Mouse (Mus musculus): ENCODE measurements around the gene Bex2.

- TF ChIP-seq CTCF (conservative IDR thresholded peaks at IDR 0.05 in 1 of 2, IDR thresholded peaks at IDR 0.05 in 1 of 2; ENCODE audit: low read depth in 2 of 2, low read length in 2 of 2) (no peak), ELF1 (IDR thresholded peaks at IDR 0.05; ENCODE audit: low read depth, low read length) (no peak), POLR2A (IDR thresholded peaks at IDR 0.05; ENCODE audit: low read depth, low read length) (no peak), USF1 (IDR thresholded peaks at IDR 0.05; ENCODE audit: low read depth, low read length) (no peak)
Observed at GRCm38 (mm10) chrX:136030331-136030730, 37.7 kb downstream of the Bex2 start.

Data from CH12.LX (cell line).